Mouse (Mus musculus): ENCODE measurements at regions not wholly inside any gene's neighbourhood (a gene's known extent, or its start where the extent isn't known, plus 50 kb on each side); places are given as distances from the start of the nearest gene placed in this dataset.

- TF ChIP-seq CTCF (IDR thresholded peaks at IDR 0.05) = no peak; the same call in 1 of the 2 replicates
- DNase-seq (ENCODE audit: extremely low spot score in 1 of 2, low spot score in 2 of 2) = no peak
- Histone ChIP-seq H3K4me3 (no peak overlapping the region), H3K27ac (no peak overlapping the region)
- intact Hi-C loops (cut with DNase I) = loop anchor here (5.0 kb wide), 1 partner anchor 208 kb away; no protein-coding TSS in a partner anchor
Measured at GRCm38 (mm10) chr12:99629606-99630005, 66.2 kb upstream of the Foxn3 start.

GRCm38 (mm10) chr12:99628421-99628820, 65.0 kb upstream of the Foxn3 start:
- DNase-seq (ENCODE audit: extremely low spot score in 1 of 2, low spot score in 2 of 2) = no peak
- Histone ChIP-seq H3K27ac (peak overlapping the region; percentile 98), H3K4me3 (peak overlapping the region; percentile 62)
- intact Hi-C loops (cut with DNase I) = loop anchor here (5.0 kb wide), 1 partner anchor 209 kb away; no protein-coding TSS in a partner anchor
- no peak for TF ChIP-seq CTCF (IDR thresholded peaks at IDR 0.05)

GRCm38 (mm10) chr12:99627898-99628231, 64.5 kb upstream of the Foxn3 start:
- intact Hi-C loops (cut with DNase I) = loop anchor here (2.0 to 5.0 kb wide), 2 partner anchors 65 to 209 kb away; partner anchors contain the start of gene Foxn3
- DNase-seq (ENCODE audit: extremely low spot score in 1 of 2, low spot score in 2 of 2) = peak; percentile 93 to 94

GRCm38 (mm10) chr12:99627201-99627897, 64.0 kb upstream of the Foxn3 start:
- Histone ChIP-seq H3K4me3 (peak overlapping the region; percentile 62), H3K27ac (peak overlapping the region; percentile 98)
- intact Hi-C loops (cut with DNase I) = loop anchor here (2.0 to 5.0 kb wide), 2 partner anchors 65 to 210 kb away; partner anchors contain the start of gene Foxn3
- TF ChIP-seq CTCF (IDR thresholded peaks at IDR 0.05) = no peak
- peak; percentile 28 for DNase-seq (ENCODE audit: extremely low spot score in 1 of 2, low spot score in 2 of 2)

More at GRCm38 (mm10) chr12:99627898-99628231, 64.5 kb upstream of the Foxn3 start:
- Histone ChIP-seq H3K27ac (peak overlapping the region; percentile 98), H3K4me3 (peak overlapping the region; percentile 62)
- TF ChIP-seq CTCF (IDR thresholded peaks at IDR 0.05) = no peak; the same call in 1 of the 2 replicates

GRCm38 (mm10) chr12:99626147-99626546, 62.8 kb upstream of the Foxn3 start:
- no peak for TF ChIP-seq CTCF (IDR thresholded peaks at IDR 0.05)
- H3K4me3 ChIP-seq = no peak overlapping the region
- no peak overlapping the region for H3K27ac ChIP-seq
- intact Hi-C loops (cut with DNase I) = loop anchor here (2.0 to 5.0 kb wide), 2 partner anchors 63 to 211 kb away; partner anchors contain the start of gene Foxn3
- no peak for DNase-seq (ENCODE audit: extremely low spot score in 1 of 2, low spot score in 2 of 2)

- DNase-seq (ENCODE audit: extremely low spot score in 1 of 2, low spot score in 2 of 2) = no peak
- Histone ChIP-seq H3K4me3 (no peak overlapping the region), H3K27ac (no peak overlapping the region)
- intact Hi-C loops (cut with DNase I) = loop anchor here (5.0 kb wide), 1 partner anchor 212 kb away; no protein-coding TSS in a partner anchor
- no peak for TF ChIP-seq CTCF (IDR thresholded peaks at IDR 0.05)
Measured at GRCm38 (mm10) chr12:99625094-99625493, 61.7 kb upstream of the Foxn3 start.

- H3K27ac ChIP-seq = no peak overlapping the region
- TF ChIP-seq CTCF (IDR thresholded peaks at IDR 0.05) = no peak
- no peak for DNase-seq (ENCODE audit: extremely low spot score in 1 of 2, low spot score in 2 of 2)
- intact Hi-C loops (cut with DNase I) = no loop called here
- H3K4me3 ChIP-seq = no peak overlapping the region
Measured at GRCm38 (mm10) chr12:99622238-99622637, 58.9 kb upstream of the Foxn3 start.

- DNase-seq (ENCODE audit: extremely low spot score in 1 of 2, low spot score in 2 of 2) = no peak
- no peak for TF ChIP-seq CTCF (IDR thresholded peaks at IDR 0.05)
- no peak overlapping the region for H3K27ac ChIP-seq
- no peak overlapping the region for H3K4me3 ChIP-seq
- intact Hi-C loops (cut with DNase I) = no loop called here
Measured at GRCm38 (mm10) chr12:99617241-99617804, 53.9 kb upstream of the Foxn3 start.

GRCm38 (mm10) chr12:99614420-99614819, 51.0 kb upstream of the Foxn3 start:
- TF ChIP-seq CTCF (IDR thresholded peaks at IDR 0.05) = no peak
- Histone ChIP-seq H3K4me3 (no peak overlapping the region), H3K27ac (no peak overlapping the region)
- DNase-seq (ENCODE audit: extremely low spot score in 1 of 2, low spot score in 2 of 2) = no peak
- intact Hi-C loops (cut with DNase I) = no loop called here
